In genomic region chr15:101082236-101082635, GRCm38 (mm10) we compare ENCODE assay signal across 12 mouse cellular contexts. TPM values are rescaled to one million over a fixed set of nuclear protein-coding genes. Genes with fewer than 3 reads are reported as not detected.
DNase-seq lines count a peak whose midpoint lies in the region; ATAC-seq and TF ChIP-seq lines count a peak whose summit lies in the region.
"Had no signal": no experiment of that assay in that cellular context is flagged by ENCODE, and none has a peak within 500 bp of the region (broad histone marks: within the 10 kb centered on the region; RNA-seq: fewer than 3 reads in every experiment).

No protein-coding gene starts in this region.

- no peak overlapping the region for H3K4me2 ChIP-seq in kidney, embryonic 15.5 days
- H3K4me2 ChIP-seq in kidney, embryonic 16.5 days (replicated peaks; ENCODE audit: low read depth, low read length) = no peak overlapping the region
- H3K4me2 ChIP-seq in limb, embryonic 15.5 days = no peak overlapping the region
- H3K4me2 ChIP-seq in midbrain, embryonic 15.5 days = no peak overlapping the region
- H3K4me2 ChIP-seq: heart, embryonic 12.5 days; liver, embryonic 15.5 days had no signal

- H3K9me3 ChIP-seq in kidney, embryonic 15.5 days (replicated peaks) = no peaks in the 10 kb centered on the region
- no peaks in the 10 kb centered on the region for H3K9me3 ChIP-seq in kidney, embryonic 16.5 days (ENCODE audit: low read length)
- no peaks in the 10 kb centered on the region for H3K9me3 ChIP-seq in ES-E14 (ENCODE audit: control insufficient read depth, insufficient read depth, low read depth, low read length)
- no peaks in the 10 kb centered on the region for H3K9me3 ChIP-seq in limb, embryonic 15.5 days
- no peaks in the 10 kb centered on the region for H3K9me3 ChIP-seq in midbrain, embryonic 15.5 days
- H3K9me3 ChIP-seq: heart, embryonic 12.5 days; liver, embryonic 15.5 days had no signal

- peak overlapping the region; percentile 9; the same call in 1 of the 2 replicates for H3K27ac ChIP-seq in kidney, embryonic 15.5 days
- H3K27ac ChIP-seq in kidney, embryonic 16.5 days (ENCODE audit: low read length) = no peak overlapping the region
- H3K27ac ChIP-seq in ES-E14 (ENCODE audit: insufficient read depth, low read depth, low read length, poor library complexity, severe bottlenecking) = peak overlapping the region; percentile 83
- peak overlapping the region; percentile 57 for H3K27ac ChIP-seq in limb, embryonic 15.5 days
- no peak overlapping the region for H3K27ac ChIP-seq in midbrain, embryonic 15.5 days
- H3K27ac ChIP-seq: liver, embryonic 15.5 days had no signal

- H3K4me3 ChIP-seq in kidney, embryonic 15.5 days (replicated peaks) = no peak overlapping the region
- no peak overlapping the region for H3K4me3 ChIP-seq in kidney, embryonic 16.5 days (ENCODE audit: low read length)
- H3K4me3 ChIP-seq in ES-E14 (ENCODE audit: insufficient read depth in 1 of 2, low read depth in 1 of 2, low read length in 2 of 2, poor library complexity in 1 of 2, severe bottlenecking in 1 of 2) = peak overlapping the region in 1 of 2 experiments; percentile 11; a peak in 1 of 4 replicates
- H3K4me3 ChIP-seq in limb, embryonic 15.5 days = no peak overlapping the region
- no peak overlapping the region for H3K4me3 ChIP-seq in midbrain, embryonic 15.5 days
- H3K4me3 ChIP-seq: heart, embryonic 12.5 days; liver, embryonic 15.5 days had no signal

- in situ Hi-C loops in ES-E14 (cut with MboI; ENCODE audit: low sequenced_read_pairs in 2 of 2, unreplicated experiment in 2 of 2) = no loop called here

- peak; percentile 65 for DNase-seq in ES-E14 (ENCODE audit: low read depth, low spot score)
- DNase-seq in embryo, embryonic 11 days = peak; percentile 78
- no peak for DNase-seq in left cerebral cortex, postnatal 36 days (ENCODE audit: low spot score in 2 of 2)
- DNase-seq in right cerebral cortex, postnatal 25 days = no peak

- WGBS in kidney, embryonic 15.5 days = 52% methylated on average over 4 of the region's 4 CpGs
- 49% methylated on average over 4 of the region's 4 CpGs for WGBS in kidney, embryonic 16.5 days
- WGBS in limb, embryonic 15.5 days = 30% methylated on average over 4 of the region's 4 CpGs
- 62% methylated on average over 4 of the region's 4 CpGs for WGBS in midbrain, embryonic 15.5 days

- intact Hi-C loops in left cerebral cortex, postnatal 36 days (cut with DNase I) = no loop called here

- H3K27me3 ChIP-seq in kidney, embryonic 15.5 days = peaks cover 21% of the 10 kb centered on the region; the same call in 1 of the 2 replicates
- peaks cover 5% of the 10 kb centered on the region; the same call in 1 of the 2 replicates for H3K27me3 ChIP-seq in kidney, embryonic 16.5 days (ENCODE audit: insufficient read depth, low read length)
- no peaks in the 10 kb centered on the region for H3K27me3 ChIP-seq in limb, embryonic 15.5 days
- peaks cover 7% of the 10 kb centered on the region for H3K27me3 ChIP-seq in midbrain, embryonic 15.5 days (replicated peaks)
- H3K27me3 ChIP-seq: heart, embryonic 12.5 days had no signal

- no peak for ATAC-seq in kidney, embryonic 15.5 days (replicated peaks; ENCODE audit: low FRiP score)
- no peak for ATAC-seq in kidney, embryonic 16.5 days (ENCODE audit: low FRiP score, low TSS enrichment)
- ATAC-seq in limb, embryonic 15.5 days (ENCODE audit: insufficient number of reproducible peaks, low FRiP score, low TSS enrichment, low read depth) = no peak; the same call in 1 of the 2 replicates
- no peak for ATAC-seq in midbrain, embryonic 15.5 days (replicated peaks)
- ATAC-seq: forebrain, embryonic 16.5 days had no signal

- no peaks in the 10 kb centered on the region for H3K36me3 ChIP-seq in kidney, embryonic 15.5 days
- no peaks in the 10 kb centered on the region for H3K36me3 ChIP-seq in kidney, embryonic 16.5 days (ENCODE audit: insufficient read depth, low read length)
- H3K36me3 ChIP-seq in ES-E14 (ENCODE audit: control insufficient read depth, insufficient read depth, low read length, poor library complexity, severe bottlenecking) = no peaks in the 10 kb centered on the region
- no peaks in the 10 kb centered on the region for H3K36me3 ChIP-seq in limb, embryonic 15.5 days
- no peaks in the 10 kb centered on the region for H3K36me3 ChIP-seq in midbrain, embryonic 15.5 days (replicated peaks)
- H3K36me3 ChIP-seq: heart, embryonic 12.5 days; liver, embryonic 15.5 days had no signal

- H3K4me1 ChIP-seq in kidney, embryonic 15.5 days = peaks cover 51% of the 10 kb centered on the region
- peaks cover 38% of the 10 kb centered on the region for H3K4me1 ChIP-seq in kidney, embryonic 16.5 days (ENCODE audit: insufficient read depth, low read length)
- peaks cover 24 to 38% of the 10 kb centered on the region in 2 experiments for H3K4me1 ChIP-seq in ES-E14 (ENCODE audit: control insufficient read depth in 2 of 2, insufficient read depth in 2 of 2, low read length in 2 of 2, poor library complexity in 1 of 2)
- peaks cover 46% of the 10 kb centered on the region for H3K4me1 ChIP-seq in limb, embryonic 15.5 days
- H3K4me1 ChIP-seq in midbrain, embryonic 15.5 days = peaks cover 18% of the 10 kb centered on the region

- H3K9ac ChIP-seq in kidney, embryonic 15.5 days = no peak overlapping the region
- no peak overlapping the region for H3K9ac ChIP-seq in kidney, embryonic 16.5 days (replicated peaks; ENCODE audit: low read length)
- H3K9ac ChIP-seq in ES-E14 (ENCODE audit: insufficient read depth, low read depth, low read length, poor library complexity, severe bottlenecking) = no peak overlapping the region; the same call in 1 of the 2 replicates
- no peak overlapping the region for H3K9ac ChIP-seq in limb, embryonic 15.5 days
- no peak overlapping the region for H3K9ac ChIP-seq in midbrain, embryonic 15.5 days
- H3K9ac ChIP-seq: heart, embryonic 12.5 days; liver, embryonic 15.5 days had no signal

TF ChIP-seq in ES-E14, 5 proteins besides CTCF, POLR2A, EP300 and RAD21:
- TF ChIP-seq ZNF384 (IDR thresholded peaks at IDR 0.05; ENCODE audit: low read depth, low read length) (no peak), CHD2 (IDR thresholded peaks at IDR 0.05; ENCODE audit: low read depth, low read length) (0 out of 2 replicates have a peak, but pooled peaks have one; percentile 30)

RNA-seq across cellular contexts. Expression of gene Fignl2, which starts 3.9 kb away (rescaled TPM):
- polyA plus RNA-seq in kidney, embryonic 15.5 days (2015; fragmentation: Nextera tagmentation; extraction: Ambion mirVana) = 0.22 and 0.44 TPM in 2 replicates
- 0.26 and 0.35 TPM in 2 replicates for polyA plus RNA-seq in kidney, embryonic 16.5 days (2015; fragmentation: Nextera tagmentation; extraction: Ambion mirVana)
- total RNA-seq in ES-E14 (2012; rRNA removed) = 7.1 and 8.6 TPM in 2 replicates
- polyA plus RNA-seq in limb, embryonic 15.5 days (2015; fragmentation: Nextera tagmentation; extraction: Ambion mirVana) = 0.09 and 0.12 TPM in 2 replicates
- total RNA-seq in left cerebral cortex, postnatal 36 days (2021) = 1 to 10 TPM; 1.5 TPM
- polyA plus RNA-seq in midbrain, embryonic 15.5 days (2015; fragmentation: Nextera tagmentation; extraction: Ambion mirVana) = 0.09 TPM in 1 of 2 replicates, not detected in the other
- polyA plus RNA-seq: forebrain, embryonic 16.5 days had no signal

RNA-seq across cellular contexts. Expression of gene Ankrd33, which starts 33.3 kb away (rescaled TPM):
- not detected in 2 replicates for polyA plus RNA-seq in kidney, embryonic 15.5 days (2015; fragmentation: Nextera tagmentation; extraction: Ambion mirVana)
- not detected in 2 replicates for polyA plus RNA-seq in kidney, embryonic 16.5 days (2015; fragmentation: Nextera tagmentation; extraction: Ambion mirVana)
- not detected in 2 replicates for total RNA-seq in ES-E14 (2012; rRNA removed)
- not detected in 2 replicates for polyA plus RNA-seq in limb, embryonic 15.5 days (2015; fragmentation: Nextera tagmentation; extraction: Ambion mirVana)
- under 1 TPM in 1 of 2 experiments, not detected in 1; 0.27 TPM for total RNA-seq in left cerebral cortex, postnatal 36 days (2021)
- polyA plus RNA-seq in midbrain, embryonic 15.5 days (2015; fragmentation: Nextera tagmentation; extraction: Ambion mirVana) = not detected in 2 replicates
- polyA plus RNA-seq: cortical plate, adult 2 months; forebrain, embryonic 16.5 days; heart, embryonic 12.5 days; liver, embryonic 15.5 days had no signal

RNA-seq across cellular contexts. Expression of gene Gm47841, which starts 35.0 kb away (rescaled TPM):
- polyA plus RNA-seq in kidney, embryonic 15.5 days (2015; fragmentation: Nextera tagmentation; extraction: Ambion mirVana) = not detected in 2 replicates
- not detected in 2 replicates for polyA plus RNA-seq in kidney, embryonic 16.5 days (2015; fragmentation: Nextera tagmentation; extraction: Ambion mirVana)
- total RNA-seq in ES-E14 (2012; rRNA removed) = not detected in 2 replicates
- not detected in 2 replicates for polyA plus RNA-seq in limb, embryonic 15.5 days (2015; fragmentation: Nextera tagmentation; extraction: Ambion mirVana)
- total RNA-seq in left cerebral cortex, postnatal 36 days (2021) = not detected
- not detected in 2 replicates for polyA plus RNA-seq in midbrain, embryonic 15.5 days (2015; fragmentation: Nextera tagmentation; extraction: Ambion mirVana)
- polyA plus RNA-seq: cortical plate, adult 2 months; forebrain, embryonic 16.5 days; heart, embryonic 12.5 days; liver, embryonic 15.5 days had no signal

RNA-seq across cellular contexts. Expression of gene Acvrl1, which starts 46.1 kb away (rescaled TPM):
- polyA plus RNA-seq in kidney, embryonic 15.5 days (2015; fragmentation: Nextera tagmentation; extraction: Ambion mirVana) = 17.2 and 18.4 TPM in 2 replicates
- polyA plus RNA-seq in kidney, embryonic 16.5 days (2015; fragmentation: Nextera tagmentation; extraction: Ambion mirVana) = 20.6 and 24.4 TPM in 2 replicates
- 2.5 and 3.3 TPM in 2 replicates for total RNA-seq in ES-E14 (2012; rRNA removed)
- polyA plus RNA-seq in limb, embryonic 15.5 days (2015; fragmentation: Nextera tagmentation; extraction: Ambion mirVana) = 16.3 and 17.7 TPM in 2 replicates
- total RNA-seq in left cerebral cortex, postnatal 36 days (2021) = 10 to 100 TPM; 13.2 to 16.7 TPM
- polyA plus RNA-seq in midbrain, embryonic 15.5 days (2015; fragmentation: Nextera tagmentation; extraction: Ambion mirVana) = 8.6 and 8.7 TPM in 2 replicates

Comparison
In these comparisons a context has a peak if more than half of its experiments do, and no peak if none do; other contexts are left out.
1. H3K27ac ChIP-seq: peak in kidney, embryonic 15.5 days (single experiment), ES-E14 (single experiment) and limb, embryonic 15.5 days (single experiment); none in kidney, embryonic 16.5 days (single experiment) and midbrain, embryonic 15.5 days (single experiment).
2. DNase-seq: peak in ES-E14 (single experiment) and embryo, embryonic 11 days (single experiment); none in left cerebral cortex, postnatal 36 days (0 of 2) and right cerebral cortex, postnatal 25 days (single experiment).